Mouse (Mus musculus): ENCODE data around the gene Plbd2. TPM values are rescaled to one million over a fixed set of nuclear protein-coding genes. Genes with fewer than 3 reads are reported as not detected.
A peak's percentile ranks its signal among the peaks of the same experiment; 100 is the strongest.

Plbd2 gene
- polyA plus RNA-seq, 1 experiment from 2014 or later, result 30.6 TPM

- Histone ChIP-seq H3K27ac (ENCODE audit: low read length) (no peak overlapping the region), H3K27me3 (ENCODE audit: control insufficient read depth, insufficient read depth, low read depth, low read length) (no peaks in the 10 kb centered on the region), H3K9me3 (replicated peaks; ENCODE audit: control insufficient read depth, low read length, poor library complexity, severe bottlenecking) (no peaks in the 10 kb centered on the region), H3K4me3 (ENCODE audit: low read depth, low read length) (no peak overlapping the region), H3K9ac (ENCODE audit: low read depth, low read length) (no peak overlapping the region), H3K36me3 (ENCODE audit: control insufficient read depth, insufficient read depth, low read length) (no peaks in the 10 kb centered on the region), H3K4me1 (ENCODE audit: control insufficient read depth, insufficient read depth, low read length) (no peaks in the 10 kb centered on the region), H3K4me2 (ENCODE audit: low read length) (no peak overlapping the region)
- ATAC-seq, result no peak
- 59% methylated on average over 8 of the region's 8 CpGs for WGBS
These were observed 27.6 kb downstream of the Plbd2 start for GRCm38 (mm10) chr5:120475861-120476260.

GRCm38 (mm10) chr5:120473361-120473760 is 30.1 kb downstream of the Plbd2 start:
- no peak overlapping the region for H3K4me2 ChIP-seq (ENCODE audit: low read length)
- WGBS, result 97% methylated on average over 2 of the region's 2 CpGs

GRCm38 (mm10) chr5:120472770-120473169 is 30.7 kb downstream of the Plbd2 start, which contains the start of gene Sdsl:
TSS of gene Sdsl (minus strand) at chr5:120472810.
- Histone ChIP-seq H3K27me3 (ENCODE audit: control insufficient read depth, insufficient read depth, low read depth, low read length) (0 out of 2 replicates have a peak, but pooled peaks cover 4% of the 10 kb centered on the region), H3K9me3 (replicated peaks; ENCODE audit: control insufficient read depth, low read length, poor library complexity, severe bottlenecking) (no peaks in the 10 kb centered on the region), H3K36me3 (ENCODE audit: control insufficient read depth, insufficient read depth, low read length) (no peaks in the 10 kb centered on the region), H3K27ac (ENCODE audit: low read length) (no peak within 1 kb of the TSS), H3K4me2 (ENCODE audit: low read length) (no peak within 1 kb of the TSS), H3K4me3 (ENCODE audit: low read depth, low read length) (no peak within 1 kb of the TSS), H3K9ac (ENCODE audit: low read depth, low read length) (no peak within 1 kb of the TSS), H3K4me1 (ENCODE audit: control insufficient read depth, insufficient read depth, low read length) (no peaks in the 10 kb centered on the region)
- no peak for ATAC-seq
- WGBS, result 90% methylated on average over 8 of the region's 8 CpGs

More at GRCm38 (mm10) chr5:120473361-120473760, 30.1 kb downstream of the Plbd2 start:
- Histone ChIP-seq H3K4me3 (ENCODE audit: low read depth, low read length) (no peak overlapping the region), H3K36me3 (ENCODE audit: control insufficient read depth, insufficient read depth, low read length) (no peaks in the 10 kb centered on the region), H3K27ac (ENCODE audit: low read length) (no peak overlapping the region), H3K27me3 (ENCODE audit: control insufficient read depth, insufficient read depth, low read depth, low read length) (0 out of 2 replicates have a peak, but pooled peaks cover 2% of the 10 kb centered on the region), H3K4me1 (ENCODE audit: control insufficient read depth, insufficient read depth, low read length) (no peaks in the 10 kb centered on the region), H3K9me3 (replicated peaks; ENCODE audit: control insufficient read depth, low read length, poor library complexity, severe bottlenecking) (no peaks in the 10 kb centered on the region), H3K9ac (ENCODE audit: low read depth, low read length) (no peak overlapping the region)
- ATAC-seq, result no peak

- no peaks in the 10 kb centered on the region for H3K4me1 ChIP-seq (ENCODE audit: control insufficient read depth, insufficient read depth, low read length)
- H3K4me2 ChIP-seq (ENCODE audit: low read length), result no peak overlapping the region
- no peak for ATAC-seq
- H3K9ac ChIP-seq (ENCODE audit: low read depth, low read length), result no peak overlapping the region
- H3K27me3 ChIP-seq (ENCODE audit: control insufficient read depth, insufficient read depth, low read depth, low read length), result 0 out of 2 replicates have a peak, but pooled peaks cover 4% of the 10 kb centered on the region
- H3K4me3 ChIP-seq (ENCODE audit: low read depth, low read length), result no peak overlapping the region
- no peak overlapping the region for H3K27ac ChIP-seq (ENCODE audit: low read length)
- no peaks in the 10 kb centered on the region for H3K36me3 ChIP-seq (ENCODE audit: control insufficient read depth, insufficient read depth, low read length)
- no peaks in the 10 kb centered on the region for H3K9me3 ChIP-seq (replicated peaks; ENCODE audit: control insufficient read depth, low read length, poor library complexity, severe bottlenecking)
- 65% methylated on average over 4 of the region's 4 CpGs for WGBS
These were observed 31.9 kb downstream of the Plbd2 start for GRCm38 (mm10) chr5:120471538-120471937.

- H3K4me1 ChIP-seq (ENCODE audit: control insufficient read depth, insufficient read depth, low read length), result no peaks in the 10 kb centered on the region
- H3K9ac ChIP-seq (ENCODE audit: low read depth, low read length), result no peak overlapping the region
- no peak overlapping the region for H3K4me2 ChIP-seq (ENCODE audit: low read length)
- 88% methylated on average over 6 of the region's 6 CpGs for WGBS
- no peak overlapping the region for H3K27ac ChIP-seq (ENCODE audit: low read length)
- ATAC-seq, result no peak
- H3K36me3 ChIP-seq (ENCODE audit: control insufficient read depth, insufficient read depth, low read length), result no peaks in the 10 kb centered on the region
- 0 out of 2 replicates have a peak, but pooled peaks cover 4% of the 10 kb centered on the region for H3K27me3 ChIP-seq (ENCODE audit: control insufficient read depth, insufficient read depth, low read depth, low read length)
- H3K9me3 ChIP-seq (replicated peaks; ENCODE audit: control insufficient read depth, low read length, poor library complexity, severe bottlenecking), result no peaks in the 10 kb centered on the region
- no peak overlapping the region for H3K4me3 ChIP-seq (ENCODE audit: low read depth, low read length)
These were observed 34.6 kb downstream of the Plbd2 start for GRCm38 (mm10) chr5:120468830-120469229.

- H3K4me1 ChIP-seq (ENCODE audit: control insufficient read depth, insufficient read depth, low read length), result no peaks in the 10 kb centered on the region
- H3K9me3 ChIP-seq (replicated peaks; ENCODE audit: control insufficient read depth, low read length, poor library complexity, severe bottlenecking), result no peaks in the 10 kb centered on the region
- H3K4me3 ChIP-seq (ENCODE audit: low read depth, low read length), result no peak overlapping the region
- 0 out of 2 replicates have a peak, but pooled peaks cover 4% of the 10 kb centered on the region for H3K27me3 ChIP-seq (ENCODE audit: control insufficient read depth, insufficient read depth, low read depth, low read length)
- H3K36me3 ChIP-seq (ENCODE audit: control insufficient read depth, insufficient read depth, low read length), result no peaks in the 10 kb centered on the region
- no peak for ATAC-seq
- H3K4me2 ChIP-seq (ENCODE audit: low read length), result no peak overlapping the region
- WGBS, result 88% methylated on average over 5 of the region's 5 CpGs
- H3K27ac ChIP-seq (ENCODE audit: low read length), result no peak overlapping the region
- H3K9ac ChIP-seq (ENCODE audit: low read depth, low read length), result no peak overlapping the region
These were observed 35.1 kb downstream of the Plbd2 start for GRCm38 (mm10) chr5:120468336-120468735.

GRCm38 (mm10) chr5:120467026-120467425 is 36.4 kb downstream of the Plbd2 start:
- H3K4me1 ChIP-seq (ENCODE audit: control insufficient read depth, insufficient read depth, low read length), result no peaks in the 10 kb centered on the region
- no peak for ATAC-seq
- 3% methylated on average over 4 of the region's 4 CpGs for WGBS
- peak overlapping the region; percentile 26 for H3K4me3 ChIP-seq (ENCODE audit: low read depth, low read length)
- H3K27me3 ChIP-seq (ENCODE audit: control insufficient read depth, insufficient read depth, low read depth, low read length), result 0 out of 2 replicates have a peak, but pooled peaks cover 8% of the 10 kb centered on the region
- H3K36me3 ChIP-seq (ENCODE audit: control insufficient read depth, insufficient read depth, low read length), result no peaks in the 10 kb centered on the region
- peak overlapping the region; percentile 21; the same call in 1 of the 2 replicates for H3K9ac ChIP-seq (ENCODE audit: low read depth, low read length)
- no peaks in the 10 kb centered on the region for H3K9me3 ChIP-seq (replicated peaks; ENCODE audit: control insufficient read depth, low read length, poor library complexity, severe bottlenecking)
- no peak overlapping the region for H3K27ac ChIP-seq (ENCODE audit: low read length)
- peak overlapping the region; percentile 38 for H3K4me2 ChIP-seq (ENCODE audit: low read length)

- Histone ChIP-seq H3K9ac (ENCODE audit: low read depth, low read length) (no peak overlapping the region), H3K4me3 (ENCODE audit: low read depth, low read length) (no peak overlapping the region), H3K9me3 (replicated peaks; ENCODE audit: control insufficient read depth, low read length, poor library complexity, severe bottlenecking) (no peaks in the 10 kb centered on the region), H3K27ac (ENCODE audit: low read length) (no peak overlapping the region), H3K36me3 (ENCODE audit: control insufficient read depth, insufficient read depth, low read length) (no peaks in the 10 kb centered on the region), H3K27me3 (ENCODE audit: control insufficient read depth, insufficient read depth, low read depth, low read length) (0 out of 2 replicates have a peak, but pooled peaks cover 8% of the 10 kb centered on the region), H3K4me2 (ENCODE audit: low read length) (no peak overlapping the region), H3K4me1 (ENCODE audit: control insufficient read depth, insufficient read depth, low read length) (no peaks in the 10 kb centered on the region)
- 59% methylated on average over 6 of the region's 6 CpGs for WGBS
- ATAC-seq, result no peak
These were observed 37.6 kb downstream of the Plbd2 start for GRCm38 (mm10) chr5:120465860-120466259.

- 41% methylated on average over 5 of the region's 5 CpGs for WGBS
- Histone ChIP-seq H3K9ac (ENCODE audit: low read depth, low read length) (no peak overlapping the region), H3K27me3 (ENCODE audit: control insufficient read depth, insufficient read depth, low read depth, low read length) (0 out of 2 replicates have a peak, but pooled peaks cover 8% of the 10 kb centered on the region), H3K27ac (ENCODE audit: low read length) (no peak overlapping the region), H3K4me1 (ENCODE audit: control insufficient read depth, insufficient read depth, low read length) (no peaks in the 10 kb centered on the region), H3K4me3 (ENCODE audit: low read depth, low read length) (no peak overlapping the region), H3K9me3 (replicated peaks; ENCODE audit: control insufficient read depth, low read length, poor library complexity, severe bottlenecking) (no peaks in the 10 kb centered on the region), H3K4me2 (ENCODE audit: low read length) (no peak overlapping the region), H3K36me3 (ENCODE audit: control insufficient read depth, insufficient read depth, low read length) (no peaks in the 10 kb centered on the region)
- ATAC-seq, result no peak
These were observed 38.4 kb downstream of the Plbd2 start for GRCm38 (mm10) chr5:120465062-120465461.
